Mouse (Mus musculus): ENCODE results near the gene Bglap3.

Gene Bglap3

DNA sequence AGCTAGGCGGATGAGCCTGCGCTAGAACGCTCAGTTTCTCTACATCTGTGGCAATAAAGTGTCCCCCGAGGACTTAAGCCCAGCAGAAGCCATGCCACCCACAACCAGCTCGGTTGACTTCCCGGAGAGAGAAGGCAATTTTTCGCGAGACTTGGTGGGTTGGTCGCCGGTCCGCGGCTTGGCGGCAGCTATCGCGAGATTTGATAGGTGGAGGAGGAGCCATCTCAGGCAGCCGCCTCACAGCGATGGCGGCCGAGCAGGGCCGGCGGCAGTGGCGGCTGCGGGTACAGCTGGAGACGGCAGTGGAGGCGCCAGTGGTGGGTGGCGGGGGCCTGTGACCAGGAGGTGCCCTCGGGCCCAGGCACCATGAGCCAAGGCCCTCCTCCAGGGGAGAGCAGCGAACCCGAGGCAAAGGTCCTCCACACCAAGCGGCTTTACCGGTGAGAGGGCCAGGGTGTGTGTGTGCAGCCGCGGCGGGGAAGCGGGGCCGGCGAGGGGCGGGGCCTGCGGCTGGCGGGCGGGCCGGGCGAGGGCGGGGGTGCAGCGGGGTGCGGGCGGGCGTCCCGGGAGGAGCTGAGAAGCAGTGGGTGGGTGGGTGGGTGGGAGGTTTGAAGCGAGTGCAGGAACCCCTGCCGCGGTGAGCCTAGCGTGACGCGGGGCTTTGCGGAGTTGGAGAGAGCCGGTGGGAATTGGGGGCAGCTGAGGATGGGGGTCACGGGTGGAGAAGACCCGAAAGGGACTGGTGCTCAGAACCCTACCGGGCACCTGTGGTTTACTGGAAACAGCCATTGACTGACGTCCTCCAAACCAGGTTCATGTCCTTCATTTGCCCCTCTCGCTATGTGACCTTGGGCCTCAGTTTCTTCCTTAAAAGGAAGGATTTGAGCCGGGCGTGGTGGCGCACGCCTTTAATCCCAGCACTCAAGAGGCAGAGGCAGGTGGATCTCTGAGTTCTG lies 36.2 kb downstream of the Bglap3 start, which contains the start of the genes Tmem79 and Smg5:
Gene Tmem79, minus strand, starts transcription at position 91 of the 956 bp plus-strand sequence.
Gene Smg5, plus strand, starts transcription at position 203 of the 956 bp plus-strand sequence.
- in situ Hi-C loops (cut with MseI, MboI), result no loop called here

DNA sequence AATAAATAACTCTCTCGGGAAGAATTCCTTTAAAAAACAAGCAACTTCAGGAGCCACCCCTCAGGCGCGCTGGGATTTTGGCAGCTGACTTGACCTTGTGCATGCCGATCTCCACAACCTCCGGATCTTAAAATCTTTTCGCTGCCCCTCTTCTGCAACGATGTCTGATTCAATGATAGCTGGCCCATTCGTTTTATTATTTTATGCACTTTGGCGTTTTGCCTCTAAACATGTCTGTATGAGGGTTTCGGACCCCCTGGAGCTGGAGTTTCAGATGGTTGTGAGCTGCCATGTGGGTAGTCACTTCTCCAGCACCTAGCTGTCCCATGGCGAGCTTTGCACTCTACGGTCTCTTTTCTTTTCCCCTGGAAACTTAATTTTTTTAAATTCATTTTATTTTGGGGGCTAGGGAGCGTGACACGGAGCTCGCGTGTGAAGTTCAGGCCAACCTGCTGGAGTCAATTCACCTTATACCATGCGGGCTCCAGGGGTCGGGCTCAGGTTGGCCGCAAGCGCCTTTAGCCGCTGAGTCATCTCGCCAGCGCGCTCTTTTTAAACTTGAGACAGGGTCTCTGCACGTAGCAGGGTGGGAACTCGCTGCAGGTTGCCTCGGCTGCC lies 37.0 kb downstream of the Bglap3 start:
- in situ Hi-C loops (cut with MseI, MboI), result no loop called here

GRCm38 (mm10) chr3:88334902-88335435 lies 37.6 kb downstream of the Bglap3 start:
- in situ Hi-C loops (cut with MseI, MboI), result no loop called here

- in situ Hi-C loops (cut with MseI, MboI), result no loop called here
Measured at GRCm38 (mm10) chr3:88334029-88334658, 38.4 kb downstream of the Bglap3 start.

DNA sequence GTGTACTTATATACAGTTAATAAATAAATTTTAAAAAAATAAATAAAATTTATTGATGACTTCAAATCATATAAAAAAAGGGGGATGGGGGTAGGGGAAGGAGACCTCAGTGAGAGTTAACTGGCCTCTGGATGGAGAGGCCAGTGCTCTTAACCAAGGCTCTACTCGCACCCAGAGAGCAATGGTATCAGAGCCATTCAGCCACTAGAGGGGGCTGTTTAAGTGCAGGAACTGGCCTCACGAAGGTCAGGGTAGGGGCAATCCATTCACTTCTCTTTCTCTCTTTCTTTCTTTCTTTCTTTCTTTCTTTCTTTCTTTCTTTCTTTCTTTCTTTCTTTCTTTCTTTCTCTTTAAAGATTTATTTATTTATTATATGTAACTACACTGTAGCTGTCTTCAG lies 41.3 kb downstream of the Bglap3 start:
- in situ Hi-C loops (cut with MseI, MboI), result no loop called here

DNA sequence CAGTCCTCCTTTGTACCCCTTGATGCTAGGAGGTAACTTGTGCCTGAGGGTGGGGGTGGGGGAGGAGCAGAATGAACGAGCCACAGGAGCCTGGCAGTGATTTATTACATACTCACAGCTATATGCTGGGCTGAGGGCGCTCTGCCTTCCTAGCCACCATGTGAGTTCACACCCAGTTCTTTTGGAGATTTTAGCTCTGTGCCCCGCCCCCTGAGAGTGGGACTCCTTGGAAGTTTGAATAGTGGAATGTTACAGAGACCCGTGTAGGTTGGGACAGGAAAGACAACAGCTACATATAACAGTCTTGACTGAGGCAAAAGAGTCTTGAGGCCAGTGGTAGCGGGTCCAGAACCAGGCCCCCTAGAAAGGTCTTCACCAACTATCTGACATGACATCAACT lies 43.6 kb downstream of the Bglap3 start:
- in situ Hi-C loops (cut with MseI, MboI), result no loop called here

DNA sequence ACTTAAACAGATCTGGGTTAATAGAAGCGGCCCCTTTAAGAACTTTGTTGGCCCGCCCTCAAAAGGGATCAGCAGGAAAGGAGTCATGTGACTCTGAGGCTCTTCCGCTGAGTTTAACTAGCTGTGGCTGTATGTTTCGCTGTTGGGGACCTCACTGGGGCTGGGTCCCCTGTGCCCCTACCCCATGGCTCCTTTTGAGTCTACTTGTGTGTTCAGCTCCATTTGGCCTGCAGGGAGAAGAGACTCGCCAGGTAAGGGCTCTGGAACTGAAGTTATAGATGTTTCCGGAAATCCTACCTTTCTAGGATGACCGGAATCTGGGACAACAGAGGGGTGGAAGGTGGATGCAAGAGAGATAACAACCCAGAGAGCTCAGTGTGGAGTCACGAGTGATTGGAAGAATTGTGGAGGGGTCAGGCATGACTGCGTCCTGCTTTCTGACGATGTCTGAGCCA lies 47.6 kb downstream of the Bglap3 start, which contains the start of gene Glmp:
Gene Glmp, plus strand, starts transcription at position 73 of the 455 bp plus-strand sequence.
- in situ Hi-C loops (cut with MseI, MboI), result no loop called here
